Mouse (Mus musculus) adrenal gland, postnatal 14 days (tissue): ENCODE data around the gene Olfr1152. TPM values are rescaled to one million over a fixed set of nuclear protein-coding genes. Genes with fewer than 3 reads are reported as not detected.

Experiments
- DNase-seq: peaks from one replicate; pipeline ENCODE4 v3.0.0; 2021; ENCODE audit warnings: mixed read lengths
- long read RNA-seq, 2 experiments: library from polyadenylated mRNA; stranded (forward); transcript quantifications; one replicate each; pipeline ENCODE4 v2.0.0; 2021
- total RNA-seq: library from RNA; stranded (reverse); gene quantifications from 2 replicates; pipeline ENCODE4 v1.2.3, GENCODE M21; 2021

Olfr1152 gene
- not detected in 2 replicates for total RNA-seq
- long read RNA-seq, experiment 1, result 0 reads
- long read RNA-seq, experiment 2, result 0 reads

DNA sequence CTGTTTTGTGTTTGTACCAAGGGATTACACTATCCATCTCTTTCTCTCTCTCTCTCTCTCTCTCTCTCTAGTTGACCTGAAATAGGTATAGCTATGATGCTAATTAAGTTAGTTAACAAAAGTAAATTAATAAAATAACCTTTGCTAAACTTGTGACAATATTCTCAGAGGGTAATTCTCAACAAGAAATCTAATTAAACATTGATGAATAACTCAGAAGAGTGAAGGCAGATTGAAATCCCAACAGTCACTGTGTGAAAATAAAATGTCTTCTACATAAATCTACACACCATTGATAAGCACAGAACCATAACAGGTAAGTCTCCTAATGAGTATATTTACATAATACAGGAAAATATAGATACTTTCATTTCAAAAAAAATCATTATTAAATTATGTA, at the start of gene Olfr1152:
Gene Olfr1152, plus strand, starts transcription at position 301 of the 400 bp plus-strand sequence.
- DNase-seq, result no peak

- no peak for DNase-seq
Measured at GRCm38 (mm10) chr2:87830233-87830632, 36.1 kb upstream of the Olfr1152 start, which contains the start of gene Olfr1148. Gene Olfr1148, plus strand, starts transcription at chr2:87830533.

GRCm38 (mm10) chr2:87843693-87844092, 22.6 kb upstream of the Olfr1152 start, which contains the start of gene Olfr1150-ps1:
Gene Olfr1150-ps1, plus strand, starts transcription at chr2:87843993.
- DNase-seq, result no peak

DNA sequence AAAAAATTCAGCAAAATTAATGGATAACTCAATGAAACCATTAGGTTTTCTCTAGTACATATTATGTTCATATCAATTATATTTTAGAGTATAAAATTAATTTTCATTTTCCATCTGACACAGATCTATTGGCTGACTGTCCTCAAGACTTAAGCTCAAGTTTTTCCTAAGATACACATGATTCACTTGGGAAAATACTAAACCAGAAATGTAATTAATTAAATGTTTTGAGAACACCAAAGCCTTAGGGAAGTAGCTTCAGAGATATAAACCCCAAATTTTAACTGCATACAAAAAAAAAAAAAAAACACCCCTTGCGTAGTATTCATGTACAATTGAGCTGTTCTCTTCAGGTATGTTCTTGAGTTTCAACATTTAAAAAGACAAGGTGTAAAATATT, 10.7 kb upstream of the Olfr1152 start, which contains the start of gene Olfr1151:
Gene Olfr1151, plus strand, starts transcription at position 301 of the 400 bp plus-strand sequence.
- no peak for DNase-seq

DNA sequence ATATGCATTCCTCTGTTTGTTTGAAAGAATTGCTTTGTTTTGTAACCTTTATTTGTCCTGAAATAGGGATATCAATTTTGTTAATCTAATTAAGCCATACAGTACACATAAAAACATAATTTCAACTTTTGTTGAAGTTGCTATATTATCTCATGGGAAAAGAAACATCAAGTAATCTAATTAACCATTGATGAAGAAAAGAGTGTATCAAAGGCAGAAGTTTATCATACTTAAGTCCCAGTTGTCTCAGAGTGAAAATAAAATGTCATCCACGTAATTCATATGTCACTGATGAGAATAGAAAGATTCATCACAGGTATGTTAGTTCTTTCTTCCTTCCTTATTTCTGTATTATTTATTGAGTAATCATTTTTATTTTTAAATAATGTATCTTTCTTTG, 28.4 kb downstream of the Olfr1152 start, which contains the start of gene Olfr1153:
Gene Olfr1153, plus strand, starts transcription at position 301 of the 400 bp plus-strand sequence.
- no peak for DNase-seq

GRCm38 (mm10) chr2:87905066-87905465, 38.8 kb downstream of the Olfr1152 start, which contains the start of gene Olfr1154:
Gene Olfr1154, minus strand, starts transcription at chr2:87905166.
- no peak for DNase-seq

Other genes starting within 250 kb of the Olfr1152 start
- gene Olfr1131, start 239.4 kb upstream of the Olfr1152 start, total RNA-seq, result not detected in 2 replicates
- not detected in 2 replicates for gene Olfr1132, start 229.0 kb upstream of the Olfr1152 start, total RNA-seq
- not detected in 2 replicates for gene Olfr1133, start 219.1 kb upstream of the Olfr1152 start, total RNA-seq
- not detected in 2 replicates for gene Olfr1134, start 208.0 kb upstream of the Olfr1152 start, total RNA-seq
- not detected in 2 replicates for gene Olfr1135, start 192.8 kb upstream of the Olfr1152 start, total RNA-seq
- not detected in 2 replicates for gene Olfr1136, start 172.5 kb upstream of the Olfr1152 start, total RNA-seq
- not detected in 2 replicates for gene Olfr1137, start 153.3 kb upstream of the Olfr1152 start, total RNA-seq
- not detected in 2 replicates for gene Olfr1138, start 126.5 kb upstream of the Olfr1152 start, total RNA-seq
- gene Olfr1140, start 122.7 kb upstream of the Olfr1152 start, total RNA-seq, result not detected in 2 replicates
- not detected in 2 replicates for gene Olfr1141, start 112.5 kb upstream of the Olfr1152 start, total RNA-seq
- gene Olfr152, start 87.0 kb upstream of the Olfr1152 start, total RNA-seq, result not detected in 2 replicates
- not detected in 2 replicates for gene Olfr1143, start 65.9 kb upstream of the Olfr1152 start, total RNA-seq
- not detected in 2 replicates for gene Olfr1145, start 56.7 kb upstream of the Olfr1152 start, total RNA-seq
- gene Olfr1148, start 36.0 kb upstream of the Olfr1152 start, total RNA-seq, result not detected in 2 replicates
- gene Olfr1150-ps1, start 22.5 kb upstream of the Olfr1152 start, total RNA-seq, result not detected in 2 replicates
- gene Olfr1151, start 10.6 kb upstream of the Olfr1152 start, total RNA-seq, result not detected in 2 replicates
- gene Olfr1153, start 28.5 kb downstream of the Olfr1152 start, total RNA-seq, result not detected in 2 replicates
- not detected in 2 replicates for gene Olfr1154, start 38.7 kb downstream of the Olfr1152 start, total RNA-seq
- not detected in 2 replicates for gene Olfr1155, start 78.6 kb downstream of the Olfr1152 start, total RNA-seq
- gene Olfr1156, start 86.6 kb downstream of the Olfr1152 start, total RNA-seq, result not detected in 2 replicates
- not detected in 2 replicates for gene Olfr1157, start 101.8 kb downstream of the Olfr1152 start, total RNA-seq
- not detected in 2 replicates for gene Olfr74, start 108.2 kb downstream of the Olfr1152 start, total RNA-seq
- gene Olfr1158, start 123.6 kb downstream of the Olfr1152 start, total RNA-seq, result not detected in 2 replicates
- gene Olfr1160, start 141.8 kb downstream of the Olfr1152 start, total RNA-seq, result not detected in 2 replicates
- gene Olfr1161, start 156.3 kb downstream of the Olfr1152 start, total RNA-seq, result not detected in 2 replicates
- gene Olfr73, start 171.2 kb downstream of the Olfr1152 start, total RNA-seq, result not detected in 2 replicates
- not detected in 2 replicates for gene Olfr1162, start 184.6 kb downstream of the Olfr1152 start, total RNA-seq
- gene Olfr1163, start 205.3 kb downstream of the Olfr1152 start, total RNA-seq, result not detected in 2 replicates
- gene Olfr1164, start 227.5 kb downstream of the Olfr1152 start, total RNA-seq, result not detected in 2 replicates